Mouse (Mus musculus): ENCODE measurements around the gene Mast4.

The Mast4 gene

DNA sequence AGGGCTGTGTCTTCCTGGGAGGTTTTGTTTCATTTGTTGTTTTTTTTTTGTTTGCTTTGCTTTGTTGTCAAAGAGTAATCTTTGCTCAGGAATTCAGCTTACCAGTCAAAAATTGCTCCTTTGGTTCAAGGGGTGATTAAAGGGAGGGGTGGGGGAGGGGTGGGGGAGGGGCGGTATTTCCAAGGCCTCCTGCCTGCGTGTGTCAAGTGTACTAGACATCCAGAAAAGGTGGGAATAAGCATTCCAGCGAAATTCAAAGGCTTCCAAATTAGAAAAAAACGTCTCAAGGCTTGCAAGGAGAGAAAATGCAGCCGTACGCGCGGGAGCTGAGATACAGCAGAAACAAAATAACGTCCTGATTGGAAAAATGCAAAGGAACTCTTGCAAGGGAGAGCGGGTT is 636.0 kb downstream of the Mast4 start:
- no peak for DNase-seq (ENCODE audit: low read depth, low spot score)

DNA sequence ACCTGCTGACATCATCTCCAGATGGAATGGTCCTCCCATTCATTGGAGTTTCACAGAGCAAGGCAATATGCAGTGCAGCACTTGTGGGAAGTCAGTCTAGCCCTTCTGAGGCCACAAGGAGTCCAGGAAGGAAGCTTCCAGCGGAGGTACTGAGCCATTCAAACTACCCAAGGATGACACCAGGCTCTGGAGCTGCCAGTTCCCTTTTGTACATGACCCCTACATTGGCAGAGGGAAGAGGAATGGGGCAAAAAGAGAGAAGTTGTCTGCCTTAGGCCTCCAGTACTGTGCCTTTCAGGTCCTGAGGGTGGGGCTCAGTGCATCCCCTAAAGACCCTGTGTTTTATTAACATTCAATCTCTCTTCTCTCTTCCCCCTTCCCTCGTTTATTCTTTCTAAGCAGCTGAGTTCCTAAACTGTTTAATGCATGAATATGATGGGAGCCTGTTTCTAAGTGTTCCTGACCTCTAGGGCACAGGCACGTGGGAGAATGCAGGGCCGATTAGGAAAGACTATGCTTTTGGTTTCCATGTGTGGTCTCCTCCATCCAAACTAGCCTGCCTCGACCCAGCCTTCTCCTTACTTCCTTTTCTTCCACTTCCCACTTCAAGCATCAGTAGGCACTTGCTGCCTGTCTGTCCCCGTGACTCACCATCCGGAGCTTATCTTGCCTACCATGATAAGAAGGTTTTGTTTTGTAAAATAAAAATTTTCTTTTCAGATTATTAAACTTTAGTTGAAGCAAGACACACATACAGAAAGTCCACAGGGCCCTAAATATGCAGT is 639.0 kb downstream of the Mast4 start:
- DNase-seq (ENCODE audit: low read depth, low spot score), result no peak

DNA sequence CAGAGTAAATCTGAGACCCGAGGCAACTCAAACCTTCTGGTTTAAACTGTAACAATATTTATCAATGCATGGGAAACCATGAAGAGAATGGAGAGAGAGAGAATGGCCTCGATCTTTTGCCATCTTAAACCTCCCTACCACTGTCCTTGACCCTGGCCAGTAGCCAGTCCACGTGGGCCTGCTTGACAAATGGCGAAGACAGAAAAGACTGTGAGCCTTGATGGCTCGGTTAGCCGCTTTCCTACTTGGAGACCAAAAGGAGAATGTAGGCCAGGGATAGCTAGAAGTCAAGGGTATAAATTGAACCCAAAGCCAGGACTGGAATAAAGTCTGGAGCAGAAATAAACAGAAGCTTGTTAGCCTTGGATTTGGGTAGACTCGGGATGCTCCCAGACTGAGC is 640.1 kb downstream of the Mast4 start:
- no peak for DNase-seq (ENCODE audit: low read depth, low spot score)

DNA sequence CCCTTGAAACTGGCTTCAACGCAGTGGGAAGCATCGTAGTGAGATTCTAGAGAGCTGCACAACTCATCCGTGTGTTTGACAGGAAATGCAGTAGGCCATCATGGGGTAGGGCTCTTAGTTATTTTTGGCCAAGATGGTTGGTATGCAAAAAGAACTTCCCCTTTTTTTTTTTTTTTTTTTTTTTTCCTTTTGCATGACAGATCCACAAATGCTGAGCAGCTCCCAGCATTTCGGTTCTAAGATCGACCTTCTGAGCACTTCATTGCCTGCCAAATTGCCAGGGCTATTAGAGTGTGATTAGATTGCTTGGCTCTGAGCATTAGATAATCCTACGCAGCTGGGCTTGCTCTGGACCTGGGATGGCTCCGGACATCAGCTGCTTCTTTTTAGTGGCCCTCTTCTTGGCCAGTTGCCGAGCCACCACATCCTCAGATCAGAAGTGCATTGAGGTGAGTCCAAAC is 640.9 kb downstream of the Mast4 start, which contains the start of gene Cd180:
Cd180 (plus strand) TSS at position 218 of the 461 bp plus-strand sequence.
- peak; percentile 35 for DNase-seq (ENCODE audit: low read depth, low spot score)

DNA sequence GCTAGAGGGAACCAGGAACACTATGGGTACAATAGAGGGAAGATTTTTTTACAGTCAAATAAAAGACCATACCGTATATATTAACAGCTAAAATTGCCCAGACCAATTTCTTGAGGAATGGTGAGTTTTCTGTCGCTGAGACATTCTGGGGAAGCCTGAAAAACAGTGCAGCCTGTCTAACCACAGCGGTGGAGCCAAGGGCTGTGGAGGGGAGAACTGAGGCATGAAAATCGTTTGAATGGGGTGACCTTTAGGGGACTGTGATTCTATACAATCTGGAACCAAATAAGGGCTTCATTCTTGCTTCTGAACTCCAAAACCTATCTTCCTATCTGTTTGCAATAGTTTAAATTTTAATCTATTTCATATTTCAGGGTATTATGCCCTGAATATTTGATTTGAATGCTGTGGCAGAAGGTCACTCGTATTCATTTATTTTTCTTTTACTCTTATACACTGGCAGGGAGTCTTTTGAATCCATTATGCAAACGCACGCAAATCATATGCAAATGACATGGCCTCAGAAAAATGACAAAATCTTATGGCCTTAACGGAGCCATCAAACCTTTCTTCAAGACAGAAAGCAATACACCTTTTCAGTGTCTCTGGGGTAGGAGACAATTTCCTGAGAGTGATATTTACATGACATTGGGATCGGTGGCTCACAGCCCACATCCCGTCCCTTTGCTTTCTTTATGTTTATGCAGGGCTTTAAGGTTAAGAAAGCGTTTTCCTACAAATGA is 642.7 kb downstream of the Mast4 start:
- no peak for DNase-seq (ENCODE audit: low read depth, low spot score)

DNA sequence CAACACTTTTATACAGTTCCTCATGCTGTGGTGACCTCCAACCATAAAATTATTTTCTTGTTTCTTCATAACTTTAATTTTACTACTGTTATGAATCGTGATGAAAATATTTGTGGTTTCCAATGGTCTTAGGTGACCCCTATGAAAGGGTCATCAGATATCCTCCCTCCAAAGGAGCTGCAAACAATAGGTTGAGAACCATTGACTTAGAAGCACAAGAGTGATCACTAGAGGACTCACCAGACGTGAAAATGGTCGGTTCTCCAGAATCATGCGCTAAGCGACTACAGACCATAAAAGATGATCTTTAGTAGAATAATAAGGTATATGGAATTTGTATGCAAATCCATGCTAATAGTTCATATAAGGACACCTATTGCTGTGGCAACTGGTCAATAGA is 644.1 kb downstream of the Mast4 start:
- DNase-seq (ENCODE audit: low read depth, low spot score), result no peak

DNA sequence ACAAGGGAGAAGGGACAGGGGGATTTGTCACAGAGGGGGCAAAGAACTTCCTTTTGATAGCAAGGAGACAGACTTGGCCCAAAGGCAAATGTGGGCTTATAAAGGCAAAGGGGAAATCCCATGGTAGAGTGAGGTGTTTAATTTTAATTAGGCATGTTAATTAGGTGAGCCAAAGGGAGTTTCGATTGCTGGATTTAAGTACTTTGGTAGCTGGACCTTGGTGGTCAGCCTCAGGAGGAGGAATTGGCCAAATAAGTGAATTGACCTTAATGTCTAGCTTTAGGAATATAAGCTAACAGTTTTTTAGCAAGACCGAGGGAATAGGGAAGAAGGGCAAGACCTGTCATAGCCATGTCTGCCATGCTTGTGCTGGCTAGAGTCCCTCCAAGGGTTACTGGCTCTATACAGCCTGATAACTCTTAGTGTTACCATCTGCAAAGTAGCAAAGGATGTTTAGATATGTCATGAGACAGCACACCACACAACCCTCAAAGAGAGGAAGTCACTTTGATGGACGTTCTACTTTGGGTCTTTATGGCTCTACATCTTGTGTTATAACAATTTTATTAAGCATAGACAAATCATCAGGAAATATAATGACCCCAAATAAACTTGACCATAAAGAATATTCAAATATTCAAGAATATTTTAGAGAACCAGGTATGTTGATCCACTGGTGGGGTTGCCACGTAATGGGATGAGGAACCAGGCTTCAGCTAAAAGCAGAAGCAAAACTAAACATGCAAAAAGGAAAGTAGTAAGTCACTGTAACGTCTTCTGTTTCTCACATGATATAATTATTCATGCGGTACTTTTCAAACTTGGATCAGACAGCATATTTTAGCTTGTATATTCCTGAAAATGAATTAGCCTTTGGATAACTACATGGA is 644.9 kb downstream of the Mast4 start:
- DNase-seq (ENCODE audit: low read depth, low spot score), result no peak

DNA sequence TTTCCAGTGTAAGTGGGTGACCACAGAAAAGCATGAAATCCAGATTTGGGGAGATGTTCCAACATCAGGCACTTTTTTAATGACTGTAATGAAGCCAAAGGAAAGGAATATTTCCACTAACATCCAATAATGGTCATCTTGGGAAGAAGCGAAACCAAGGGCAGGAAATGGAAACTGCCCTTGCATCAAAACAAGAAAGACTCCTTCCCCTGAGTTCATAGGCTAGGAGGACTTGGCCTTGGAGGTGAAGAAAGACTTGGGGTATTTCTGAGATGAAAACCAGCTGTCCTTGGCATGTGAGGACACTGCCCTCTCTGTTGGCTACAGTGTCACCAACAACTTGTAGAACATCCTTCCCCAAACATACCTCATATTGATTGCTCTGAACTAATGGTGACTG is 646.2 kb downstream of the Mast4 start:
- DNase-seq (ENCODE audit: low read depth, low spot score), result no peak

DNA sequence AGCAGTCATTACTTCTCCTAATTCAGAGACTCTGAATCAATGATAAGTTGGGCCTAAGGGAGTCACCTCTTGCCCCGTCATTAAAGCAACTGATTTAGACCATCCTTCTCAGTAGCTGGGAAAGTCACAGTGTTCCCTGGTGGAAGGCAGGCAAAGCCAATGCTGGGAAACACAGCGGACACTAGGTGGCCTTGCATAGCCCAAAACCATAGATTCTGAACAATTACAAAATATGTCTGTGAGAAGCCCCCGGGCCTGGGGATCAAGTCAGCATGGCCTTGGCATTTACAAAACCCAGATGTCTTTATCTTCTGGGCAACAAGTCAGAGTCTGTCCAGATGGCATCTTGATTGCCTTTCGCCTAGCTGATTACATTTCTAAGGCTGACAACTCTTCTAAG is 649.4 kb downstream of the Mast4 start:
- no peak for DNase-seq (ENCODE audit: low read depth, low spot score)
